Mouse (Mus musculus): ENCODE data around the gene Plagl1.
A peak's percentile ranks its signal among the peaks of the same experiment; 100 is the strongest.

Plagl1 gene

GRCm38 (mm10) chr10:13090596-13091424, 30.5 kb downstream of the Plagl1 start:
- DNase-seq = peak; percentile 90

- no peak for DNase-seq
Measured at GRCm38 (mm10) chr10:13092996-13093395, 32.7 kb downstream of the Plagl1 start.

- DNase-seq = no peak
Measured at GRCm38 (mm10) chr10:13098895-13099294, 38.6 kb downstream of the Plagl1 start.

GRCm38 (mm10) chr10:13100061-13100648, 39.9 kb downstream of the Plagl1 start:
- DNase-seq = no peak

GRCm38 (mm10) chr10:13102360-13102759, 42.1 kb downstream of the Plagl1 start:
- DNase-seq = no peak

GRCm38 (mm10) chr10:13103838-13104237, 43.5 kb downstream of the Plagl1 start:
- DNase-seq = no peak

- no peak for DNase-seq
Measured at GRCm38 (mm10) chr10:13106909-13107624, 46.8 kb downstream of the Plagl1 start.

- DNase-seq = peak; percentile 84
Measured at GRCm38 (mm10) chr10:13108021-13108548, 47.8 kb downstream of the Plagl1 start.

GRCm38 (mm10) chr10:13108847-13109246, 48.5 kb downstream of the Plagl1 start:
- peak; percentile 41 for DNase-seq

- no peak for DNase-seq
Measured at GRCm38 (mm10) chr10:13109781-13110180, 49.5 kb downstream of the Plagl1 start.

- no peak for DNase-seq
Measured at GRCm38 (mm10) chr10:13112849-13113248, 52.5 kb downstream of the Plagl1 start.

GRCm38 (mm10) chr10:13113641-13114040, 53.3 kb downstream of the Plagl1 start:
- DNase-seq = no peak

GRCm38 (mm10) chr10:13115030-13115429, 54.7 kb downstream of the Plagl1 start:
- DNase-seq = peak; percentile 62

GRCm38 (mm10) chr10:13116706-13117665, 56.7 kb downstream of the Plagl1 start:
- DNase-seq = peak; percentile 78

GRCm38 (mm10) chr10:13118024-13118769, 57.9 kb downstream of the Plagl1 start:
- DNase-seq = no peak

- peak; percentile 54 for DNase-seq
Measured at GRCm38 (mm10) chr10:13118770-13119102, 58.4 kb downstream of the Plagl1 start.

GRCm38 (mm10) chr10:13119300-13119699, 59.0 kb downstream of the Plagl1 start:
- no peak for DNase-seq

GRCm38 (mm10) chr10:13125811-13126210, 65.5 kb downstream of the Plagl1 start:
- DNase-seq = no peak

GRCm38 (mm10) chr10:13127335-13127734, 67.0 kb downstream of the Plagl1 start:
- peak; percentile 41 for DNase-seq

GRCm38 (mm10) chr10:13127946-13128345, 67.6 kb downstream of the Plagl1 start:
- DNase-seq = no peak

- DNase-seq = no peak
Measured at GRCm38 (mm10) chr10:13133850-13134249, 73.5 kb downstream of the Plagl1 start.

- DNase-seq = no peak
Measured at GRCm38 (mm10) chr10:13135276-13135675, 75.0 kb downstream of the Plagl1 start.

All from embryo, embryonic 11 days (tissue).